Mouse (Mus musculus) G1E-ER4 (cell line): Measurements from ENCODE around the gene Tubgcp2. TPM values are rescaled to one million over a fixed set of nuclear protein-coding genes. Genes with fewer than 3 reads are reported as not detected.

Source experiments
- GATA1 ChIP-seq: IDR thresholded peaks from one replicate; pipeline ENCODE4 v1.8.0; 2012; ENCODE audit warnings: low read length, inconsistent platforms
- polyA plus RNA-seq: library from polyadenylated mRNA; stranded (reverse); fragments of >175 nt; gene quantifications from 2 replicates; pipeline ENCODE4 v1.2.3, GENCODE M21; 2012

Tubgcp2 gene
- polyA plus RNA-seq, 1 experiment = 6.8 TPM

DNA sequence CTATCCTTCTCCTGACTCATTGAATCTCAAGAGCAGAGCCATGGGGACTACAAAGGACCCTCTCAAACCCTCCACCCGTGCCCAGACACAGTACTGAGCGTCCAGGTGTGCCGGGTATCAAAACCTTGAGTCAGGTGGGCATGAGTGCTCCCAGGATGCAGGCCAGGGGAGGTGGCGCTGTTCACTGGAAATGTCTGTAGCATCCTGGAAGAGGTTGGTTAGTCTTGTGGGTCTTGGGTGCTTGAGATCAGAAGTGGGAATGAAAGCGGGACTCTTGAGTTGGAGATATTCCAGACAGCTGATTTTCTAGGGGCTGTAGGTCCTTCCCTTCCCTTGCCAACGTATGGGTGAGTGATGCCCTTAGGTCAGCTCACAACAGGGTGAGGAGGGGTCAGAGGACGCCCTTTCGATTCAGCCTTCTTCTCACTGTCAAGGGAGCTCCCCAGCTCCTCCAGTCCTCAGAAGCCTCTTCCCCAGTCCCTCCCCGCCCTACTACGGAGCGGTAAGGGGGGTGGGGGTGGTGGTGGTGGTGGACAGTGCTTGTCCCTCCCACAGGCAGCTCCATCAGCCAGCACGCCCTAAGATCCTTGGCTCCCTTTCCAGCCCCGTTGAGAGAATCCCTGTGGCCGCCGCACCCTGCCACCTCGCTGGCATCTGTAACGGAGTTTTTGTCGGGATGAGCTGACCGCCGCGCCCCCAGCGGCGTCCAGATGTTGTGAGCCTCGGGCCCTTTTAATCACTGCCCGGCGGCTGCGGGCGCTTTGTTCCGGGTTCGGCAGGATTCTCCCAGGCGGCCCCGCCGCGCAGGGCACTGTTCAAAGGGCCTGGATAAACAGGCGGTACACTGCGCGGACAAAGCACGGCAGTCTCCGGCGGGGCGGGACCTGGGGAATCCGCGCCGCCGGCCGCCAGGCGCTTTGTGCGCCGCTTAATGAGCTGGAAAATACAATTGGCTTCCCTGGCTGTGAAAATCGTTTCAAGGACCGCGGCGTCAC, 21.2 kb upstream of the Tubgcp2 start:
- no peak for TF ChIP-seq GATA1

DNA sequence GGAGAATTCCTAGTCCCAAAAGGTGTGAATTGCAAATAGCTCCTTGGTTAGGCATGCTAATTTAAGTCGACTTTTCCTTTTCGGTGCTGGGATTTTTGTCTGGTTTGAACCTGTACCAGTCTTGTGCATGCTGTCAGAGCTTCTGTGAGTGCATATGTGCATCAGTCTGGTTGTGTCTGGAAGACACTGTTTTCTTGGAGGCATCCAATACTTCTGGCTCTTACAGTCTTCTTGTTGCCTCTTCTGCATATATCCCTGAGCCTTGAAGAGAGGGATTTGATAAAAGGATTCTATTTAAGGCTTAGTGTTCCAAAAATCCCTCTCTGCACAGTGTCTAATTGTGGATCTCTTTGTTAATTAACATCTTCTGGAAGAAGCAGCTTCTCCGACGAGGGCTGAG, 17.7 kb upstream of the Tubgcp2 start:
- no peak for TF ChIP-seq GATA1

DNA sequence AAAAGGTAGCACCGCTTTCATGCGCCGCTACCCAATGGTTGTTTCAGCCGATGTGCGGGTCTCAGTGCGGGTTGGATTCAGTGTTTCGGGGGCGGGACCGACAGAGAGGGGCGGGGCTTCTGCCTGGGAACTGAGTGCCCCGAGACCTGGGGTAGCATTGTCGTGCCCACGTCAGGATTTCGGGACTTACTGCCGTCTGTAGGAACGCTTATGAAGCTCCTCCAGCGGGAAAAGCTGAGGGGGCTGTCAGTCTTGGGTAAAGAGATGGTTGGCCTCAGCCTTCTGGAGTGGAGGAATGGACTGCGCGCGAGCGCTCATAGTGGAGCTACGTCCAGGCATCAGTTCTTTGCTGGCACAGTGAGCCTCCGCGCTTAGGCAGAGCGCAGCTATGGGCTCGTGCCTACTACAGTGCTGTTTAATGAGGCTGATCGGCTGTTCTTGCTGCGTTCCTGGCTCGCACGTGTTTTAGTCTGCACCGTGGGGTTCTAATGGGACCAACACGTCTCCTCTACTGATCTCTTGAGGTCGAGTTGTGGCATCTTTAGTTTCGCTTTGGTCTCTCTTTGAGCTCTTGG, 12.7 kb upstream of the Tubgcp2 start:
- no peak for TF ChIP-seq GATA1

DNA sequence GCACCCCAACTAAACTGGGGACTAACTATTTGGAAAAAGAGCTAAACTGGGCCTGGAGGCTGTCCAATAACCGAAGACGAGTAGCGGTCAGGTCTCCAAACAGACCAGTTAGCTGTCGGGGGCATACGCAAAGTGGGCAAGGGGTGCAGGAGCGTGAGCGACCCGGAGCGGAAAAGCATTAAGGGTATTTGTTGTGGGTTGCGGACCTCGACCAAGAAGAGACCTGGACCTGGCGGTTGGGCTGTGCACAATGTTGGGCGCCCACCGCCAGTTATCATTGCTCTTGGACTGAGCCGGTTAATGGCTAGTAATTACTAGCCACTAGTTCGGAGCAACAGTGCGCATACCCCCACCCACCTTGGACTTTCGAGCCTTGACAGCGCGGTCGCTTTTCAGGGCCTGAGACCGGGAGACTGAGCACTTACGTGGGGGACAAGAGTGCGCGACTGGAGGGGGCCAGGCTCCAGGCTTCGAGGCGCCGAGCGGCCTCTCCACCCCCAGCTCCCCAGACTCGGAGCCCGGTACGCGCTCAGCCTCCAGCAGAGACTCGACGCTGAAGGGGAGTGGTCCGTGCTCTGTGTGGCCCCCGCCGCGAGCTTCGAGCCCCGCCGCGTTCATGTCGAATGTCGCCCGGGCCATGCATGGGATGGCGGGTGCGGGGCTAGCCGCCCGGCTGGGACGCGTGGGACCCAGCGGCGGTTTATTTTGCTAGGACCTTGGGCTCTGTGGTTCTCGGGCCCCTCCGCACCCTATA, 12.1 kb upstream of the Tubgcp2 start, which contains the start of gene Msx3:
TSS of gene Msx3 (minus strand) at position 729 of the 754 bp plus-strand sequence.
- no peak for TF ChIP-seq GATA1

DNA sequence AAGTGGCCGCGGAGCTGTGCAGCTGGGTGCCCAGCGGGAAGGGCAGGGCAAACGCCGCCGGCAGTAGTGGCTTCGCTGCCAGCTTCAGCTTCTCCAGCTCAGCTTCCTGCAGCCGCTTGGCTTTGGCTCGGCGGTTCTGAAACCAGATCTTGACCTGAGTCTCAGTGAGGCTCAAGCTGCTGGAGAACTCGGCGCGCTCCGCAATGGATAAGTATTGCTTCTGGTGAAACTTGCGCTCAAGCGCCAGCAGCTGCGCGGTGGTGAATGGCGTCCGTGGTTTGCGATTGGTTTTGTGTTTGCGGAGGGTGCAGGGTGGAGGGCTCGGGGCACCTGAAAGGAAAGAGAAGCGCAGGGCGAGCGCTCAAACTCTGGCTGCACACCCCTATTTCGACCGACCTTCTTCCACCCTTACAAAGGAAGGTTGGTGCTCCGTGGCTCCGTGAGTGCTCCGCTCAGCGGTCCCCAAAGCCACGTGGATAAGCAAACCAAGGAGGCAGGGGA, 11.4 kb upstream of the Tubgcp2 start:
- no peak for TF ChIP-seq GATA1

DNA sequence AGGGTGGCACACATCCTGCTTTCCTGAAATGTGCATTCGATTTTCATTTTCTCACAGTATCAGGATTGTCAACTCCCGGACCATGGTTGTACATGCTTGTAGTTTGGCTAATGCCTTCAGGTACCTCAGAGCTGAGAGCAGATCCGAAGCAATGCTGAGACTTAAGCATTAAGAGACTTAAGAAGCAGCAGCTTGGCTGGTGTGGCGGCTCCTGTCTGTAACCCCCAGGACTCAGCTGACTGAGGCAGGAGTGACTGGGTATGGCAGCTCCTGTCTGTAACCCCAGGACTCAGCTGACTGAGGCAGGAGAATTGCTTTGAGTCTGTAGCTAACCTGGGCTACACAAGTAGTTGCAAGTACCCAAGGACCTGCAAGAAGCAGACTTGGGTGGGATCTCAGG, 9.1 kb upstream of the Tubgcp2 start:
- TF ChIP-seq GATA1 = no peak

DNA sequence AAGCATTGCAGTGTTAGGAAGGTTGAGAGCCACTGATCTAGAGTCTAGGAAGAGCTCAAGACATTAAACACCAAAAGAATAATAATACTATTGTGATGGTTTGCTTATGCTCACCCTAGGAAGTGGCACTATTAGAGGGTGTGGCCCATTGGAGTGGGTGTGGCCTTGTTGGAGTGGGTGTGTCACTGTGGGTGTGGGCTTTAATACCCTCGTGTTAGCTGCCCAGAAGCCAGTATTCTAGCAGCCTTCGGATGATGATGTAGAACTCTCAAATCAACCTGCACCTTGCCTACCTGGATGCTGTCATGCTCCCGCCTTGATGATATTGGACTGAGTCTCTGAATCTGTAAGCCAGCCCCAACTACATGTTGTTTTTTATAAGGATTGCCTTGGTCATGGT, 6.3 kb upstream of the Tubgcp2 start:
- TF ChIP-seq GATA1 = no peak

DNA sequence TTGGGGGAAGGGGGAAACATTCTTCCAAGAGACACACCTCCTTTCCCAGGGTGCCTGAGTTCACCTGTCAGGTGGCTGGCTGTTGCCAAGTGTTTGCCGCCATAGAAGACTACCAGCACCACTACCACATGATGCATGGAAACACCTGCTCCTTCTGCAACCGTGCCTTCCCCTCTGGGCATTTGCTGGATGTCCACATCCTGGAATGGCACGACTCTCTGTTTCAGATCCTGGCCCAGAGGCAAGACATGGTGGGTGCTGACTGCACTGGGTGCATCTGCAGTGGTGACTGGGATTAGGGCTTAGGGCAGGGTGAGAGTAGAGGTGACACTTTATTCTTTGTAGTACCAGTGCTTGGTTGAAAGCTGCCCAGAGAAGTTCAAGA, 694 bp upstream of the Tubgcp2 start:
- no peak for TF ChIP-seq GATA1

DNA sequence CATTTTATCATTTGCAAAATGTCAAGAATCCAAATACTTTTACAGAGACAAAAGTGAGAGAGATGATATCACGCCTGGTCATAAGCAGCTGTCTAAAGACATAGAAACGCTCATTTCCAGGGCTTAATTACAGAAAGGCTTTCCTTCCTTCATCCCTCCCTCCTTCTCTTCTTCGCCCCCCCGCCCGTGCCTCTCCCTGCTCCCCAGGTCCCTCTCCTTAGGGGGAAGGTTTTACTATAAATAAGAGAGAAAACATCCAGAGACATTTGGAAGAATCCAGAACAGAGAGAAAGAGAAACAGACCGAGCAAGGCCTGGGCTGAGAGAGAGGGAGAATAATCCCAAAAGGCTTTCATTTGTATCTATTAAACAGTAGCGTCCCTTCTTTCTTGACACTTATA, 1.0 kb downstream of the Tubgcp2 start:
- TF ChIP-seq GATA1 = no peak

DNA sequence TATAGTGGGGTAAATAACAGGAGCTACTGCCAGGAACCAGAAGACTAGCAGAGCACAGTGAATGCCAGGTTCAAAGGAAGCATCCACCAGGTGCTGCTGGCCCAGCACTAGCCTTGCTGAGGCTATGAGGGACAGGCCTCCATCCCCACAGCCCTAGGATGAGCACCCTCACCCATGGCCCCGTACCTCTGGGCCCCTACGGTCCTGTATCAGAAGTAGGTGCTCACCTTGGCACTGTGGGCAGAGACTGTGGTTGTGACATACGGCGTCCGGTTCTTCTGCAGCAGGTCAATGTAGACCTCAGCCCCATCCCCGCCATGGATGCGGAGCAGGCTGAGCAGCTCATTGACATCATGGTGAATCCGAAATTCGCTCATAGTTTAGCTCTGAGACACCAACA, 3.1 kb downstream of the Tubgcp2 start:
- TF ChIP-seq GATA1 = no peak

DNA sequence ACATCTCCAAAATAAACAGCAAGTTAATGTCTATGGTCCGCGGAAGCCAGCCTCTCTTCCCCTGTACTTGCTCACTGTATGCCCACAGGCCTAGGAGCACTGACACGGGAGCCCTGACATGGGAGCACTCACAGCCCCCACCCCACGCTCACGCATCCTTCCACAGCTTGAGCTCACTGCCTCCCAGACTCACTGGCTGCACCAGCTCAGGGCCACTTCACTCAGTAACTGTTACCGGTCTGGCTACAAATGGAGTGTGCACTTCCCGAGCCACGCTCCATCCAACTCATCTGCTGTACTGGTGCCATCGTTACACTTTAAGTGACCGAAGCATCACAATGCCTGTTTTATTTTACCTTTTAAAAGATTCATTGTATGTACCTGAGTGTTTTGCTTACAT, 4.1 kb downstream of the Tubgcp2 start:
- no peak for TF ChIP-seq GATA1

DNA sequence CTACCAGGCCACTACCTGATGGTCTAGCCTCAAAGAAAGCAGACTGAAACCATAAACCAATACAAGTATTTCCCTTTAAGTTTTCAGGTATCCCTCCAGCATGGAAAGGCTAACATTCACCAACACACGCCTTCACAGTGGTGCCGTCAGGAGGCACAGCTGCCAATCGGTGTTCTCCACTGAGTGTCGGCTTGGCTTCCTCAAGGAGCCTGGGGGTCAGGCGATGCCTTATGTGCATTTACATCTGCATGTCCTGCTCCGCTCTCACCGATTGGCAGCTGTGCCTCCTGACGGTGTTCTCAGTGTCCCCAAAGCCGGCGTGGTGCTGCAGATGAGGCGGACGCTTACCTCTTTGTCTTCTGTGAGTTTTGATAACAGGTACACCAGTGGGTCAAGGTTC, 4.7 kb downstream of the Tubgcp2 start:
- no peak for TF ChIP-seq GATA1

DNA sequence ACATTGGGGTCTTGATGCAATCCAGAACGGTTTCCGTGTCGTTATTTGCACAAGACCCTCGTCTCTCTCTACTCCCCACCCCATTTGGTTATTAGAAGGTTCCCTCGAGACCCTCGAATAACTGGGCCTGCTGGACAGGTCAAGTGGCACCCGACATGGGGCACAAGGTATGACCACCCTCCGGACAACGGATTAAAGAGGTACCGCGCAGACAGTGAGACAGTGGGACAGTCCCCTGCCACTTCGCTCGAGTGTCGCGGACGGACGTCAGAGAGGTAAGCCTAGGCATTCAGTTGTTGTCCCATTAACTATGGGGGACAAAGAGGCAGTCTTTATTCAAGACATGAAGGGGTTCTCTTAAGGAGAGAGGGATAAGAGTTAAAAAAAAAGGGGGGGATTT, 25.1 kb downstream of the Tubgcp2 start:
- no peak for TF ChIP-seq GATA1

DNA sequence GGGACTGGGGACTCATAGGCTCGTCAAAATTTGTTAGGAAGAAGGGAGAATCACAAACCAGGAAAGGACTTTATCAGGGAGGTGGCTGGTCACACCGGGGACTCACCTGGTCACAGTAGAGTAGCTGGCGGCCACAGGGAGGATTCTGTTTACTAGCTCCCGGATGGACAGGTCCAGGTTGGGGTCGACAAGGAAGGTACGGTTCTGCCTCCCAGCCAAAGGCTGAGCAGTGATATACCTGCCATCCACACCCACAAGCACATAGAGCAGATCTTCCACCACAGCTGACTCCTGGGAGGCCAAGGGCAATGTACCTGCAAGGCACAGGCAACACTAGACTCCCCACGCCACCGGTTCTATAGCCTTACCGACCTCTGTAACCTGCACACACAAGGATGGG, 28.7 kb downstream of the Tubgcp2 start:
- no peak for TF ChIP-seq GATA1

DNA sequence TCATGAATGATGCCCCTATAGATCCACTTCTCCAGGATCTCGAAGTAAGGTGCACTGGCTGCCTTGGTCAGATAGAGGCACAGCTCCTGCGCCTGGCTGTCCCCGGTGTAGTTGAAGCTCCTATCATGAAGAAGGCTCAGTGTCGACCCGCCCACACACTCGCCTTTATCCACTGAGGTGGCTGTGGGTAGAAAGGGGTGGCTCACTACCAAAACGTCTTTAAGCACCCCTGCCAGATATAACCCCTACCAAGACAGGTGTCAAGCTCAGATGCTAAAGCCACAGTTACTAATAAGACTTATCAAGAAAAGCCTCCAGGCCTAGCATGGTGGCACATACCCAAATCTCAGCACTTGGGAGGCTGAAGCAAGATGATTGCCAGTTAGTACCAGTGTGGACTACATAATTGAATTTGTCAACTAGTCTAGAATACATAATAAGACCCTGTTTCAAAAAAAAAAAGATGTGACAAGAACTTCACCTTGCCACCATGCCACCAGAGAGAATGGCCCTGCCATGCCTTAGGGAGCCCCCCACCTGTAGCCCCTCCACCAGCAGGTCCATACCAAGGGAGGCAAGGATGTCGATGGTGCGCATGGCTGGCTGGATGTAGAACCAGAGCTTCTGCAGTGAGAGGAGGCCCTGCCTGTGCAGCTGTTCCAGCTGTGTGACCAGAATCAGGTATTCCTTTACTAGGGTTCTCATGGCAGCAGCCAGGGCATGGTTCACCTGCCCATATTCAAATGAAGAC, 29.4 kb downstream of the Tubgcp2 start:
- TF ChIP-seq GATA1 = no peak
